Mouse (Mus musculus) urinary bladder, postnatal 36 days (tissue): ENCODE data around the gene Tmem30b.
"Not testable (repeated sequence)": the region's sequence is repeated elsewhere in the genome, so short reads cannot be mapped to it uniquely, and the experiment has no call there.

Source experiments
- DNase-seq, 2 experiments: peaks; one replicate each; pipeline ENCODE4 v3.0.0; 2022; ENCODE audit warnings: low spot score in 2 of 2, mixed read lengths in 1 of 2

Tmem30b gene

GRCm38 (mm10) chr12:73546086-73546711 lies at the start of gene Tmem30b:
Gene Tmem30b (minus strand): TSS chr12:73546392.
- peak; percentile 66 to 75 for DNase-seq

DNA sequence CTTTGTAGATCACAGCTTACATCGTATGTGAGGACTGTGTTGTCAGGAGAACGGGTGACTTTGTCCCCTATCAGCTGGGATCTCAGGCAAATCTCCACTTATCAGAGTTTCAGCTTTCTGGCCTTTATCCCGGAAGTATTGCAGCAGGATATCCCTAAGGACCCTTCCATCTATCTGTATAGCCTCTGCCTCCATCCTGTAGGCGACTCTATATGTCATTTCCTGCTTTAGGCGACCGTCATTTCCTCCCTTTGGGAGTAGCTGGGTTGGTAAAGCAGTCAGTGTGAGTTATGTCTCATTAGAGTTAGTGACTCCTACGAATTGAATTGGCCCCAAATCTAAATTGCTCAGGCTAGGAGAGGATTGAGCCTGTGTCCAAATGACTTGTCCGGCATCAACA lies 49.0 kb upstream of the Tmem30b start:
- DNase-seq: no peak

DNA sequence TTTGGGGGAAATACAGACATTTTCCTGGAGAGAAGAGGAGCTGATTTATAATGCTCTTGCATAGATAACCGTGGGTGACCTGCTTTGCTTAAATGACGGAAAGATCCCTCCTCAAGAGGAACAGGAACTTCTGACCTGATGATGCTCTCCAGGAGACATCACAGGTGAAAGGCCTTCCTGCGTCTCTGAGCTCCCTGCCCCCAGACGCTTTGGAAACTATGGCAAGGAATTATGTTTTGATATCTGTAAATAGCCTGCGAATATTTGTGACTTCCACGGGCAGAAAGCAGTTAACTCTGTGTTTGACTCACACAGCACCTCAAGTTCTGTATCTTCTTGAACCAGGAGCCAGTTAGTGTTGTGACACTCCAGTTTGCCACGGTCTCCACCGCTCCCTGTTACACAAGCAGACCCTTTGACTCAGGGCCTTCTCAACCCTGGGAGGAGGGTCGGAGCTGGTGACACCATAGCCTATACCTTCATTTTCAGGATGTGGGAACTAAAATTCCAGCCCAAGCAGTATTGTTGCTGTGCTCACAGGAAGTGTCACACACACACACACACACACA lies 48.1 kb upstream of the Tmem30b start:
- no peak for DNase-seq

GRCm38 (mm10) chr12:73593021-73593798 lies 47.0 kb upstream of the Tmem30b start:
- DNase-seq: no peak

DNA sequence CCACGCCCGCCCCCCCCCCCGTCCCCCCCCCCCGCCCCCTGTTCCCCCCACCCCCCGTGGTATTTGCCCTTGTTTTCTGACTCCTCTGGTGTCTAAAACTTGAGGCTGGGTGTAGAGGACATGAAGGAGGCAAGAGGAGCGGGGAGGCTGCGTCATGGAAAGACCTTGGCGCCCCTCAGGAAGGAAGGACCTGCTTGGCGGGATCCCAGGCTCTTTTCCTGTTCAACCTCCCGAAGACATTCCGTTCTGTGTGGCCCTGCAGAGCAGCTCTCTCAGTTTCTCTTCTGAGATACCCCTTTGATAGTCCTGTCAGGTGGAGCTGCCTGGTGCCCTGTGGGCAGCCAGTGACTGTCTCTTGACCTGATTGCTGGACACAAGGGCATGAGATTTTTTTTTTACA lies 45.4 kb upstream of the Tmem30b start:
- peak in 1 of 2 experiments; percentile 37 for DNase-seq

DNA sequence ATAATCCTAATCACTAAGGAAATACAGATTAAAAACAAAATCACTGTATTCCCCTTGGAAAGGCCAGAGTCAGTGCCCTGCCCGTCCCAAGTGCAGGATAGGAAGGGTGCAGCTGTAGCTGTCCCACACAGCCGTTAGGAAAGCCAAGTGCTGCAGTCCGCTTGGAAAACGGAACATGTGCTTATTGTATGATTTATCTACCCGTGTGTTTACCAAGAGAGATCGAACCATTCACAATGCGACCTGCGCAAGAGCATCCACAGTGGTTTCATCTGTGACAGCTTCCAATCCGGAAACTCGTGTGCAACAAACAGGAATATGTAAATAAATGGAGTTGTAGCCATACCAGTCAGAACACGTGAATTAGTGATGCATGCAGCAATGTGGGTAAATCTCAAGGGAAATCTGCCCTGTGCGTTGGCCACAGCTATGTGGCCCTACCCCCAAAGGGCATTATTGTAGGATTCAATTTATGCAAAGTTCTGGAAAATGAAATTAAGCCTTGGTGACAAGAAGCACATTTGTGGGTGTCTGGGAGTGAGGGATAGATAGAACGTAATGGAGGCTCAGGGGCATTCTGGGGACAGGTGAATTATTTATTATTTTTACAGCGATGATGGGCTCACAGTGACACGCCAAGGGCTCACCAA lies 44.6 kb upstream of the Tmem30b start:
- DNase-seq: no peak

- no peak for DNase-seq
Observed at GRCm38 (mm10) chr12:73587262-73587661, 41.1 kb upstream of the Tmem30b start.

DNA sequence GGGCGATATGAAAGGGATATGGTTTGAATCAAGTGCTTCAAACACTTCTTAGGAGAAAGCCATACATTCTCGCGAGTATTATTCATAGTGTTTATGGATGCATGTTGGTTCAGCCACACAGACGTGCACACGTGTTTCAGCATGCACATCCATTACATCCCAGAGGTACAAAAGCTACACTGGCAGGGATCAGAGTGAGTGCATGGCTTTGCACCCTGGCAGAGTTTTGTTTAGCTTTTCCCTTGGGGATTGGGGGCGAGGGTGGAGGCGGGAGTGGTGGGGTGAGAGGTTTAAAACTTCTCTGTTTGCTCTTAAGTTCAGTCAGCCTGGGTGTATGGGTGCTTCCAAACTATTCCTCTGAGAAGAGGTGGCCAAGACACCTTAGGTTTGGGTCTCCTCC lies 39.7 kb upstream of the Tmem30b start:
- DNase-seq: no peak

GRCm38 (mm10) chr12:73585241-73585801 lies 39.1 kb upstream of the Tmem30b start:
- peak in 1 of 2 experiments; percentile 23 for DNase-seq

DNA sequence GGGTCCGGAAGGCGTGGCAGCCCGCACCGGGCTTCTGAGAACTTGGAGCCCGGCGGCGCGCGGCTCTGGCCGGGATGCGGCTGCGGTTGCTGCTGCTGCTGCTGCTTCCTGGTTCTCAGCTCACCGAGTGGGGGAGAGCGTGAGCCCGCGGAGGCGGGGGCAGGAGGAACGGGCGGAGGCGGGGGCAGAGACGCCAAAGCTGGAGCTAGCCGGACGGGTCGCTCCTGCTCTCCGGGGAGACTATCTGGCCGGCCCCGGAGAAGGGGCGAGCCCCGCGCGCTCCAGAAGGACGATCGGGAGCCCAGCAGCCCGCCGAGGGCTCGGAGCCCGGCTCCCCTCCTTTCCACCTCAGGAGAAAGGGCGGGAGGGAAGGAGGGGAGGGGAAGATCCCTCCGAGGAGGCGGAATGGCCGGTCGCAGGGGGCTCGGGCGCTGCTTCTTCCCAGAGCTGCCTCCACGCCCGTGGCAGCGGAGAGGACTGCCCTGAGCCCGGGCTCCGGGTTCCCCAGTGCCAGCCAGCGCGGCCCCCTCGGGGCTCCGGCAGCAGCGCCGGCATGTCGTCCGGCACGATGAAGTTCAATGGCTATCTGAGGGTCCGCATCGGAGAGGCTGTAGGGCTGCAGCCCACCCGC lies 38.5 kb upstream of the Tmem30b start, which contains the start of gene Prkch:
Gene Prkch (plus strand): TSS at position 187 of the 631 bp plus-strand sequence.
- peak; percentile 82 to 89 for DNase-seq

DNA sequence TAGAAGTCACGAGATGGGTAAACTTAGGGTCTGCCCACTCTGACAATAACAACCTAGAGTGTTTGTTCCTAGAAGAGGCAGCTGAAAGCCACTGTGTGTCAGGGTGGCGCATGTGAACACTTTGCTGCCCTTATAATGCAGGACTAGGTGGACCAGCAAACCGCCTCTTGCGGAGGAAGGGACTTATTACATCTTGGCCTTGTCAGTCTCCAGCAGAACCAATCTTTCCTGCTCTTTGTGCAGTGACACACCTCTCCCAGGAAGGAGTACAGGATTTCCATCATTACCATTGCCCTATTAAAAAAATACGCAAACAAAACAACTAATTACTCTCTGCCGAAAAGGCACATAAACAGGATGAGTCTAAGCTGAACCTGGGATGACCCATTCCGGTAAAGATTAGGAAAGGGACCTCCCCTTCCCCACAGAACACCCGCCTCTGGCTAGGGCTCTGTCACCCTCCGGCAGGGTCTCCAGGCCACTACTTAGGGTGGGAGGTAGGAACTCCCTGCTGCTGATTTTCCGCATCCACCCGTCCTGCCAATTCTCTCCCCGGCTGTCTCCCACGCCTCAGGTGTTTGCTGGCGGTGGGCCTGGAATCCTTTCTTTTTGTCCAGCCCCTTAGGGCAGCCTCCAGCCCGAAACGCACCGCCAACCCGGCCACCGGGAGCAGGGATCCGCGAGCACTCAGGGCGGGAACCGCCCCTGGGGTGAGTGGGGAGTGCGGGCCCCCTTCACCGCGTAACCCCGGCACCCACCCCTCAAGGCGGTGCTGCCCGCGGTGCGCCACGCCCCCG lies 37.8 kb upstream of the Tmem30b start:
- DNase-seq: peak; percentile 21 to 31

DNA sequence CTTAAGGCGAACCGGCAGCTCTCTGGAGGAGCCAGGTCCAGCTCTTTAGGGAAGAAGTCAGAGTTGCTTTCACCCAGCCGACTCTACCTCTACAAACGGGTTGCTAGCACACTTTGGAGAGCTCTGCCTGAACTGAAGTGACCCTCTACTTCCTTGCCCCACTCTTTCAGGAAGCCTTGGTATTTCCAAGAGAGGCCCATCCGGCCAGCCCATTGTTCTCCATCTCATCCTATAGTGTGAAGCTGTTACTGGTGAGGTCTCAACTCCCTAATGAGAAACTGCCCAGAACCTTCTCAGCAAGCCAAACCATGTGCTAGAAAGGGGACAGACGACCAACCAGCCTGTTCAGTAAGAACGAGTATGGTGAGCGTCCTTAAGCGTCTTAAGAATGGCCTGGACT lies 37.1 kb upstream of the Tmem30b start:
- no peak for DNase-seq

DNA sequence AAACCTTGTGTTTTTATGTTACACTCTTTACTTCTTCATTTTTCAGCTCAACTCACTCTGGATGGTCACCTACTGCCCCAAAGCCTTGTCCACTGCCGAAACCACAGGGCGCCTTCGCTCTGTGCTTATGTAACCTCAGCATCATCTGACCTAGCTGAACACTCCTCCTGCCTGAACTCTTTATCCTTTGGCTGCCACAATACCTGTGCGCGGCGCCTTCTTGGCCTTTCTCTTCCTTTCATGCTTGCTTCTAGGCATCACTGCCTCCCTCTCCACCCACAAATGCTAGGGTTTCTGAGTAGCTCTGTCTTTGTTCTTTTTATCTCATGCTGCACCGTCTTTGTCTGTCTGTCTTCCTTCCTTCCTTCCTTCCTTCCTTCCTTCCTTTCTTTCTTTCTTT lies 34.6 kb upstream of the Tmem30b start:
- no peak for DNase-seq

GRCm38 (mm10) chr12:73578141-73578540 lies 31.9 kb upstream of the Tmem30b start:
- DNase-seq: no peak

- no peak for DNase-seq
Observed at GRCm38 (mm10) chr12:73574632-73575031, 28.4 kb upstream of the Tmem30b start.

- no peak for DNase-seq
Observed at GRCm38 (mm10) chr12:73565620-73565969, 19.4 kb upstream of the Tmem30b start.

- DNase-seq: no peak
Observed at GRCm38 (mm10) chr12:73564795-73565619, 18.8 kb upstream of the Tmem30b start.

DNA sequence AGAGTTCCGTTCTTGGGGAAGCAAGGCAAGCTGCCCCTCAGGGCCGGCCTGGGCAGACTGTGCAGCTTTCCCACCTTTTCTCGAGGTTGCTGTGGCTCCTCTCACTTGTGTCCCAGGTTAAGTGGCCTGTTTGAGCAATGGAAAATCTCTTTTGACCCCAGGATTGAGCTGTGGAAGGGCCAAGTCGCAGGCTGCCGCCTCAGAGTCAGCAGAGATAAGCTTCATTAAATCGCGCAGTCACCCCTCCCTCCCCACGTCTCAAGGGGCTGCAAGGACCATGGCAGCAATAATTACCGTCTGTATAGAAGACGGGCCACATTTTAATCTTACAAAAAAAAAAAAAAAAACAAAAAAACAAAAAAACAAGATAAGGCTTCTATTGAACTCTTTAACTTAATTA lies 18.0 kb upstream of the Tmem30b start:
- DNase-seq: no peak

DNA sequence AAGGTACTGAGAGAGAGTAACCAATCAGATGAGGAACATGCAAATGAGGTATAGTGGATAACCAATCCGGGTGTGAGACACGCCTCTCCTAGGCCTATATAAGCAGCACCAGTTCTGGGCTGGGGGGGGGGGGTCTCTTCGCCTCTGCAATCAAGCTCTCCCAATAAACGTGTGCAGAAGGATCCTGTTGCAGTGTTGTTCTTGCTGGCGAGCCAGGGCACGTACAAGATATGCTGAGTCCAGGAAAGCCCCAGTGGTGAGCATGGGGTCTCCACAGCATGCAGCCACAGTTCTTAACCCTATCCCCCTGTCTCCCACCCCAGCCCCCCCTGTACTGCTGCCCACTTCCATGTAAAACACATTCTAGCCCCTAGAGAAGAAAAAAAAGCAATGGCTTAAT lies 16.9 kb upstream of the Tmem30b start:
- not testable (repeated sequence) for DNase-seq

GRCm38 (mm10) chr12:73560091-73560490 lies 13.9 kb upstream of the Tmem30b start:
- DNase-seq: no peak
